In the genomic region with DNA sequence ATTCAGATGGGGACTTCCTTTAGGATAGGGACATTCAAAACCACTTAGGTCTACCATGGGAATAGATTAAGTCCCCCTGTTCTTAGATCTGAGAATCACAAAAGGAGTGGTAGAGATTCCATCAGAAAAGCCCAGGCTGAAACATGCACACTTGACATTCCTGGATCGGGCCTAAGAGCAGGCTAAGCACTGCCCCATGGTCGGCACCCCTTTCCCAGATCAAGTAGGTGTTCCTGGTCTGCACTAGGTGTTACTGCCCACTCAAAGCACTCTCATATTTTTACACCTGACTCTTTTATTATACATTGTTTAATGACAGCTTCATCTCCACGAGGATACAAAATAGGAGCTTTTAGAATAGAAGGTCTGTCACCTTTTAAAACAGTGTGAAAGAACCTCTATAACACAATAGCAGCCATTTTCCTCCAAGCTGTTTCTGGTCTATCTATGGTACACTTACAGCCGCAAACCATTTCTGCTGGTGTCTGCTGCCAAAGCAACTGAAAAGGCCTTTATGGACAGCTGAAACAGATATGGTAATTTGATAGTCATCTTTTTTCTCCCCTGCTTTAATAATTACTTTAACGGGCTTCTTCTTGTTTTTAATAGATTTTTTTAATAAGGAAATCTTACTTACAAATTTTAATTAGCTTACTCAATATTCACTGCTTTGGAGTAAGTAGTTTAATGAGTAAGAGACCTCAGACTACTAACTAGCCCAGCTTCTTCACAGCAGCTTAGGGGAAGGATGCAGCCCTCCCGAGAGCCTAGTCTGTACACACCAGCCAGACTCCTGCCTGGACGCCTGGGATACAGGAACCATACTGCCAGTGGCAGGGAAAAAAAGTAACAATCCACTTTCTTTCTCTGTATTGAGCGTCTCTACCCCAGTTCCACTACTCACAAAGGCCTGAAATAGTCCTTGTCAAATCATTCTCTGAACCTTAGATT, we compare ENCODE assay signal across 16 mouse cellular contexts.
DNase-seq lines count a peak whose midpoint lies in the region; ATAC-seq and TF ChIP-seq lines count a peak whose summit lies in the region.
"Had no signal": no experiment of that assay in that cellular context is flagged by ENCODE, and none has a peak within 500 bp of the region (broad histone marks: within the 10 kb centered on the region; RNA-seq: fewer than 3 reads in every experiment).

No protein-coding gene starts in this region.

- H3K4me2 ChIP-seq in hindbrain, embryonic 13.5 days = no peak overlapping the region
- no peak overlapping the region for H3K4me2 ChIP-seq in hindbrain, embryonic 11.5 days (replicated peaks; ENCODE audit: low read depth, low read length)
- H3K4me2 ChIP-seq in midbrain, embryonic 14.5 days (ENCODE audit: low read length) = no peak overlapping the region
- H3K4me2 ChIP-seq in midbrain, postnatal 0 days (ENCODE audit: low read depth, low read length, poor library complexity, severe bottlenecking) = no peak overlapping the region
- no peak overlapping the region for H3K4me2 ChIP-seq in forebrain, postnatal 0 days (ENCODE audit: low read depth)
- no peak overlapping the region for H3K4me2 ChIP-seq in midbrain, embryonic 16.5 days (ENCODE audit: low read length)
- H3K4me2 ChIP-seq: lung, embryonic 15.5 days; neural tube, embryonic 13.5 days had no signal

- no peak for TF ChIP-seq CTCF in midbrain, postnatal 0 days (IDR thresholded peaks at IDR 0.05)
- no peak for TF ChIP-seq CTCF in forebrain, postnatal 0 days (IDR thresholded peaks at IDR 0.05; ENCODE audit: low read depth)

- 59% methylated on average over 8 of the region's 8 CpGs for WGBS in hindbrain, embryonic 13.5 days
- 79% methylated on average over 8 of the region's 8 CpGs for WGBS in hindbrain, embryonic 11.5 days
- 58% methylated on average over 8 of the region's 8 CpGs for WGBS in midbrain, embryonic 14.5 days
- 56% methylated on average over 8 of the region's 8 CpGs for WGBS in midbrain, postnatal 0 days
- WGBS in forebrain, postnatal 0 days = 24% methylated on average over 8 of the region's 8 CpGs
- 58% methylated on average over 8 of the region's 8 CpGs for WGBS in midbrain, embryonic 16.5 days

- H3K9me3 ChIP-seq in hindbrain, embryonic 13.5 days = no peaks in the 10 kb centered on the region
- no peaks in the 10 kb centered on the region for H3K9me3 ChIP-seq in hindbrain, embryonic 11.5 days (ENCODE audit: control insufficient read depth, low read length)
- H3K9me3 ChIP-seq in midbrain, embryonic 14.5 days (ENCODE audit: control insufficient read depth, low read length) = no peaks in the 10 kb centered on the region
- H3K9me3 ChIP-seq in midbrain, postnatal 0 days (ENCODE audit: low read length) = no peaks in the 10 kb centered on the region
- no peaks in the 10 kb centered on the region for H3K9me3 ChIP-seq in forebrain, postnatal 0 days (ENCODE audit: low read length)
- H3K9me3 ChIP-seq in midbrain, embryonic 16.5 days (replicated peaks; ENCODE audit: control insufficient read depth, low read length, poor library complexity, severe bottlenecking) = no peaks in the 10 kb centered on the region
- H3K9me3 ChIP-seq: heart, embryonic 10.5 days; lung, embryonic 15.5 days; neural tube, embryonic 13.5 days had no signal

- H3K4me1 ChIP-seq in hindbrain, embryonic 13.5 days (replicated peaks) = peaks cover 26% of the 10 kb centered on the region
- H3K4me1 ChIP-seq in hindbrain, embryonic 11.5 days (replicated peaks; ENCODE audit: control insufficient read depth, insufficient read depth, low read length) = no peaks in the 10 kb centered on the region
- peaks cover 19% of the 10 kb centered on the region; the same call in 1 of the 2 replicates for H3K4me1 ChIP-seq in midbrain, embryonic 14.5 days (ENCODE audit: control insufficient read depth, insufficient read depth, low read length)
- peaks cover 9% of the 10 kb centered on the region; the same call in 1 of the 2 replicates for H3K4me1 ChIP-seq in midbrain, postnatal 0 days (ENCODE audit: insufficient read depth, low read length)
- no peaks in the 10 kb centered on the region; the same call in 1 of the 2 replicates for H3K4me1 ChIP-seq in forebrain, postnatal 0 days (ENCODE audit: insufficient read depth)
- H3K4me1 ChIP-seq in midbrain, embryonic 16.5 days (ENCODE audit: control insufficient read depth, insufficient read depth, low read length) = peaks cover 12% of the 10 kb centered on the region
- H3K4me1 ChIP-seq: lung, embryonic 15.5 days had no signal

- no peak for DNase-seq in hindbrain, embryonic 11.5 days (ENCODE audit: low spot score)
- DNase-seq in midbrain, embryonic 14.5 days = no peak
- no peak for DNase-seq in midbrain, postnatal 0 days (ENCODE audit: low spot score)
- no peak for DNase-seq in forebrain, postnatal 0 days
- DNase-seq in frontal cortex, postnatal 36 days (ENCODE audit: low spot score in 2 of 2) = no peak
- no peak for DNase-seq in embryo, embryonic 10.5 days (ENCODE audit: low spot score)
- DNase-seq: embryo, embryonic 11 days; gastrocnemius, postnatal 14 days; heart, postnatal 36 days; thymus, postnatal 4 days had no signal

- H3K27ac ChIP-seq in hindbrain, embryonic 13.5 days = peak overlapping the region; percentile 78
- H3K27ac ChIP-seq in hindbrain, embryonic 11.5 days (ENCODE audit: low read depth, low read length) = no peak overlapping the region
- peak overlapping the region; percentile 43; the same call in 1 of the 2 replicates for H3K27ac ChIP-seq in midbrain, embryonic 14.5 days (replicated peaks; ENCODE audit: low read depth, low read length)
- no peak overlapping the region for H3K27ac ChIP-seq in midbrain, postnatal 0 days (ENCODE audit: low read depth, low read length)
- H3K27ac ChIP-seq in forebrain, postnatal 0 days (ENCODE audit: low read depth, low read length) = peak overlapping the region; percentile 21; the same call in 1 of the 2 replicates
- peak overlapping the region; percentile 31; the same call in 1 of the 2 replicates for H3K27ac ChIP-seq in midbrain, embryonic 16.5 days (ENCODE audit: low read length)
- H3K27ac ChIP-seq: heart, embryonic 10.5 days; lung, embryonic 15.5 days had no signal

- no peak overlapping the region for H3K4me3 ChIP-seq in hindbrain, embryonic 13.5 days
- no peak overlapping the region for H3K4me3 ChIP-seq in hindbrain, embryonic 11.5 days (ENCODE audit: low read depth, low read length)
- H3K4me3 ChIP-seq in midbrain, embryonic 14.5 days (replicated peaks; ENCODE audit: low read depth, low read length) = no peak overlapping the region
- H3K4me3 ChIP-seq in midbrain, postnatal 0 days (ENCODE audit: low read depth, low read length) = no peak overlapping the region
- no peak overlapping the region for H3K4me3 ChIP-seq in forebrain, postnatal 0 days (ENCODE audit: low read depth, low read length)
- H3K4me3 ChIP-seq in midbrain, embryonic 16.5 days (ENCODE audit: low read depth, low read length) = no peak overlapping the region
- H3K4me3 ChIP-seq: heart, embryonic 10.5 days; lung, embryonic 15.5 days; neural tube, embryonic 13.5 days had no signal

- no peak for ATAC-seq in hindbrain, embryonic 13.5 days (ENCODE audit: low FRiP score)
- ATAC-seq in hindbrain, embryonic 11.5 days (ENCODE audit: low FRiP score) = no peak
- no peak for ATAC-seq in midbrain, embryonic 14.5 days (ENCODE audit: low FRiP score, low TSS enrichment)
- no peak for ATAC-seq in midbrain, postnatal 0 days (ENCODE audit: low FRiP score)
- ATAC-seq in forebrain, postnatal 0 days = no peak
- ATAC-seq in midbrain, embryonic 16.5 days = no peak
- ATAC-seq: intestine, postnatal 0 days had no signal

- 0 out of 2 replicates have a peak, but pooled peaks cover 3% of the 10 kb centered on the region for H3K36me3 ChIP-seq in hindbrain, embryonic 13.5 days
- no peaks in the 10 kb centered on the region for H3K36me3 ChIP-seq in hindbrain, embryonic 11.5 days (ENCODE audit: control insufficient read depth, insufficient read depth, low read length)
- H3K36me3 ChIP-seq in midbrain, embryonic 14.5 days (ENCODE audit: control insufficient read depth, insufficient read depth, low read length) = no peaks in the 10 kb centered on the region; the same call in 1 of the 2 replicates
- no peaks in the 10 kb centered on the region; the same call in 1 of the 2 replicates for H3K36me3 ChIP-seq in midbrain, postnatal 0 days (ENCODE audit: insufficient read depth, low read length)
- no peaks in the 10 kb centered on the region for H3K36me3 ChIP-seq in forebrain, postnatal 0 days (ENCODE audit: insufficient read depth)
- H3K36me3 ChIP-seq in midbrain, embryonic 16.5 days (ENCODE audit: control insufficient read depth, insufficient read depth, low read length) = no peaks in the 10 kb centered on the region
- H3K36me3 ChIP-seq: lung, embryonic 15.5 days had no signal

- H3K27me3 ChIP-seq in hindbrain, embryonic 13.5 days = no peaks in the 10 kb centered on the region
- H3K27me3 ChIP-seq in hindbrain, embryonic 11.5 days (ENCODE audit: control insufficient read depth, insufficient read depth, low read length) = no peaks in the 10 kb centered on the region
- H3K27me3 ChIP-seq in midbrain, embryonic 14.5 days (ENCODE audit: control insufficient read depth, insufficient read depth, low read length) = no peaks in the 10 kb centered on the region
- H3K27me3 ChIP-seq in midbrain, postnatal 0 days (ENCODE audit: insufficient read depth, low read length) = no peaks in the 10 kb centered on the region
- H3K27me3 ChIP-seq in forebrain, postnatal 0 days (ENCODE audit: insufficient read depth, low read length) = no peaks in the 10 kb centered on the region
- H3K27me3 ChIP-seq in midbrain, embryonic 16.5 days (ENCODE audit: control insufficient read depth, insufficient read depth, low read depth, low read length) = no peaks in the 10 kb centered on the region
- H3K27me3 ChIP-seq: lung, embryonic 15.5 days; neural tube, embryonic 13.5 days had no signal

- H3K9ac ChIP-seq in hindbrain, embryonic 13.5 days = no peak overlapping the region
- no peak overlapping the region for H3K9ac ChIP-seq in hindbrain, embryonic 11.5 days (ENCODE audit: low read depth, low read length)
- no peak overlapping the region for H3K9ac ChIP-seq in midbrain, embryonic 14.5 days (replicated peaks; ENCODE audit: low read length)
- no peak overlapping the region for H3K9ac ChIP-seq in midbrain, postnatal 0 days (replicated peaks; ENCODE audit: low read length, poor library complexity, severe bottlenecking)
- H3K9ac ChIP-seq in forebrain, postnatal 0 days = no peak overlapping the region
- H3K9ac ChIP-seq in midbrain, embryonic 16.5 days (ENCODE audit: low read depth, low read length) = no peak overlapping the region
- H3K9ac ChIP-seq: lung, embryonic 15.5 days; neural tube, embryonic 13.5 days had no signal

Comparison
In these comparisons a context has a peak if more than half of its experiments do, and no peak if none do; other contexts are left out.
1. H3K27ac ChIP-seq: peak in hindbrain, embryonic 13.5 days (single experiment), midbrain, embryonic 14.5 days (single experiment), forebrain, postnatal 0 days (single experiment) and midbrain, embryonic 16.5 days (single experiment); none in hindbrain, embryonic 11.5 days (single experiment) and midbrain, postnatal 0 days (single experiment).